In the genomic region with DNA sequence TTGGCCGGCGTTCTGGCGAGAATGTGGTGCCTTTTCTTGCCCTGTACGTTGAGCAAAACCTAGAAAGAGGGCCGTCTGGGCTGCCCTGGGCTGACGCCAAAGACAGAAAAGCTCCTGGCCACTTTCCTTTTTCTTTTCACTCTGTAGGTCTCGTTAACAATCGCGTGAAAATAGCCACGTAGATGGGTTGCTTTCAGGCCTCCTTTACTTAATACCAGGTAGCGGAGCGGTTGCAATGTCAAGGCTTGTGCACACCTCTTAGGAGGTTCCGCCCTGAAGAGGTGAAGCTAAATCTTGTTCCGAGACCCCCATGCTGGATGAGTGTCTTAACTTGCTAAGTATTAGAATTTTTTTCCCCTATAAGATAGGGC, we compare ENCODE assay signal across 8 mouse cellular contexts. TPM values are rescaled to one million over a fixed set of nuclear protein-coding genes. Genes with fewer than 3 reads are reported as not detected.
DNase-seq lines count a peak whose midpoint lies in the region; ATAC-seq and TF ChIP-seq lines count a peak whose summit lies in the region.

No protein-coding gene starts in this region.

- peak overlapping the region; percentile 65 for H3K4me2 ChIP-seq in lung, embryonic 15.5 days
- H3K4me2 ChIP-seq in embryonic facial prominence, embryonic 12.5 days (replicated peaks): peak overlapping the region; percentile 55
- H3K4me2 ChIP-seq in hindbrain, postnatal 0 days (ENCODE audit: low read depth, low read length): peak overlapping the region; percentile 80
- H3K4me2 ChIP-seq in midbrain, embryonic 16.5 days (ENCODE audit: low read length): peak overlapping the region; percentile 77

- no peak for TF ChIP-seq CTCF in hindbrain, postnatal 0 days (IDR thresholded peaks at IDR 0.05; ENCODE audit: low read depth)

- no peak for DNase-seq in lung, postnatal 36 days
- no peak for DNase-seq in hindbrain, postnatal 0 days (ENCODE audit: low spot score)
- DNase-seq in cerebellum, postnatal 4 days (ENCODE audit: low spot score in 2 of 2): no peak
- no peak for DNase-seq in frontal cortex, adult 2 months (ENCODE audit: extremely low spot score in 1 of 2, low spot score in 1 of 2)
- DNase-seq in layer of hippocampus, adult 8-10 months (ENCODE audit: low spot score in 2 of 2): no peak

- H3K9ac ChIP-seq in lung, embryonic 15.5 days: peak overlapping the region; percentile 92
- H3K9ac ChIP-seq in embryonic facial prominence, embryonic 12.5 days: peak overlapping the region; percentile 84
- peak overlapping the region; percentile 86 for H3K9ac ChIP-seq in hindbrain, postnatal 0 days (replicated peaks; ENCODE audit: low read length)
- H3K9ac ChIP-seq in midbrain, embryonic 16.5 days (ENCODE audit: low read depth, low read length): peak overlapping the region; percentile 93

- H3K4me3 ChIP-seq in lung, embryonic 15.5 days: peak overlapping the region; percentile 78
- peak overlapping the region; percentile 61 for H3K4me3 ChIP-seq in embryonic facial prominence, embryonic 12.5 days
- peak overlapping the region; percentile 80 for H3K4me3 ChIP-seq in hindbrain, postnatal 0 days (ENCODE audit: low read length)
- peak overlapping the region; percentile 90 for H3K4me3 ChIP-seq in midbrain, embryonic 16.5 days (ENCODE audit: low read depth, low read length)

- 16% methylated on average over 14 of the region's 14 CpGs for WGBS in lung, embryonic 15.5 days
- WGBS in embryonic facial prominence, embryonic 12.5 days: 21% methylated on average over 14 of the region's 14 CpGs
- 15% methylated on average over 14 of the region's 14 CpGs for WGBS in hindbrain, postnatal 0 days
- 13% methylated on average over 14 of the region's 14 CpGs for WGBS in midbrain, embryonic 16.5 days

- no peaks in the 10 kb centered on the region for H3K9me3 ChIP-seq in lung, embryonic 15.5 days
- H3K9me3 ChIP-seq in embryonic facial prominence, embryonic 12.5 days: 0 out of 2 replicates have a peak, but pooled peaks cover 5% of the 10 kb centered on the region
- H3K9me3 ChIP-seq in hindbrain, postnatal 0 days (ENCODE audit: low read length): no peaks in the 10 kb centered on the region
- H3K9me3 ChIP-seq in midbrain, embryonic 16.5 days (replicated peaks; ENCODE audit: control insufficient read depth, low read length, poor library complexity, severe bottlenecking): 0 out of 2 replicates have a peak, but pooled peaks cover 4% of the 10 kb centered on the region

- 0 out of 2 replicates have a peak, but pooled peaks cover 5% of the 10 kb centered on the region for H3K4me1 ChIP-seq in lung, embryonic 15.5 days
- H3K4me1 ChIP-seq in embryonic facial prominence, embryonic 12.5 days: peaks cover 3% of the 10 kb centered on the region; the same call in 1 of the 2 replicates
- H3K4me1 ChIP-seq in hindbrain, postnatal 0 days (ENCODE audit: insufficient read depth, low read length): no peaks in the 10 kb centered on the region
- peaks cover 8% of the 10 kb centered on the region for H3K4me1 ChIP-seq in midbrain, embryonic 16.5 days (ENCODE audit: control insufficient read depth, insufficient read depth, low read length)

- H3K27me3 ChIP-seq in lung, embryonic 15.5 days: no peaks in the 10 kb centered on the region
- H3K27me3 ChIP-seq in embryonic facial prominence, embryonic 12.5 days: no peaks in the 10 kb centered on the region
- H3K27me3 ChIP-seq in hindbrain, postnatal 0 days (ENCODE audit: insufficient read depth, low read length): no peaks in the 10 kb centered on the region
- H3K27me3 ChIP-seq in midbrain, embryonic 16.5 days (ENCODE audit: control insufficient read depth, insufficient read depth, low read depth, low read length): no peaks in the 10 kb centered on the region

- ATAC-seq in lung, embryonic 15.5 days (ENCODE audit: borderline replicate concordance, extremely low read depth, low FRiP score, low TSS enrichment): no peak
- 0 out of 2 replicates have a peak, but pooled peaks have one; percentile 31 for ATAC-seq in embryonic facial prominence, embryonic 12.5 days (ENCODE audit: insufficient number of reproducible peaks, insufficient read depth, low FRiP score, low TSS enrichment)
- ATAC-seq in hindbrain, postnatal 0 days: peak; percentile 30; the same call in 1 of the 2 replicates
- peak; percentile 49 for ATAC-seq in midbrain, embryonic 16.5 days

- peaks cover 8% of the 10 kb centered on the region for H3K36me3 ChIP-seq in lung, embryonic 15.5 days
- no peaks in the 10 kb centered on the region; the same call in 1 of the 2 replicates for H3K36me3 ChIP-seq in embryonic facial prominence, embryonic 12.5 days
- H3K36me3 ChIP-seq in hindbrain, postnatal 0 days (ENCODE audit: insufficient read depth, low read length): no peaks in the 10 kb centered on the region
- no peaks in the 10 kb centered on the region for H3K36me3 ChIP-seq in midbrain, embryonic 16.5 days (ENCODE audit: control insufficient read depth, insufficient read depth, low read length)

- peak overlapping the region; percentile 98 for H3K27ac ChIP-seq in lung, embryonic 15.5 days
- peak overlapping the region; percentile 97 for H3K27ac ChIP-seq in embryonic facial prominence, embryonic 12.5 days
- peak overlapping the region; percentile 98 for H3K27ac ChIP-seq in hindbrain, postnatal 0 days
- peak overlapping the region; percentile 97 for H3K27ac ChIP-seq in midbrain, embryonic 16.5 days (ENCODE audit: low read length)

RNA-seq across cellular contexts. Expression of a gene that starts 0.9 kb away (rescaled TPM):
- polyA plus RNA-seq in lung, embryonic 15.5 days (2015; fragmentation: Nextera tagmentation; extraction: Ambion mirVana): 116 and 118 TPM in 2 replicates
- 76.1 and 88.8 TPM in 2 replicates for polyA plus RNA-seq in embryonic facial prominence, embryonic 12.5 days (2016; fragmentation: Nextera tagmentation; extraction: Ambion mirVana)
- total RNA-seq in hindbrain, postnatal 0 days (2014; rRNA removed): 22.9 and 23.4 TPM in 2 replicates
- 88.2 and 88.6 TPM in 2 replicates for polyA plus RNA-seq in hindbrain, postnatal 0 days (2015; fragmentation: Nextera tagmentation; extraction: Ambion mirVana)
- 96.0 and 99.1 TPM in 2 replicates for polyA plus RNA-seq in midbrain, embryonic 16.5 days (2015; fragmentation: Nextera tagmentation; extraction: Ambion mirVana)
- 63.3 and 65.8 TPM in 2 replicates for polyA plus RNA-seq in frontal cortex, adult 2 months (2012; rRNA removed)
- 10 to 100 TPM; 43.2 to 56.4 (median 53.2) TPM for total RNA-seq in layer of hippocampus, adult 8-10 months (2022)
